Mouse (Mus musculus) monocyte, adult 2 months (primary cell): ENCODE results near the gene Atp6ap1l.

ENCODE experiments used
- DNase-seq, 2 experiments: peaks; one replicate each; pipeline ENCODE4 v3.0.0; 2022; ENCODE audit warnings: low spot score in 2 of 2, low read depth in 1 of 2

The Atp6ap1l gene

GRCm38 (mm10) chr13:90890111-90890510 lies 15.0 kb downstream of the Atp6ap1l start:
- no peak for DNase-seq

GRCm38 (mm10) chr13:90886568-90886983 lies 18.6 kb downstream of the Atp6ap1l start:
- DNase-seq = peak in 1 of 2 experiments; percentile 3

GRCm38 (mm10) chr13:90885856-90886532 lies 19.2 kb downstream of the Atp6ap1l start:
- DNase-seq = no peak

GRCm38 (mm10) chr13:90881727-90882429 lies 23.3 kb downstream of the Atp6ap1l start:
- DNase-seq = no peak

- no peak for DNase-seq
These were observed 33.6 kb downstream of the Atp6ap1l start for GRCm38 (mm10) chr13:90871579-90871978.

- DNase-seq = no peak
These were observed 36.0 kb downstream of the Atp6ap1l start for GRCm38 (mm10) chr13:90869157-90869556.

GRCm38 (mm10) chr13:90862138-90862537 lies 43.0 kb downstream of the Atp6ap1l start:
- no peak for DNase-seq

GRCm38 (mm10) chr13:90860888-90861431 lies 44.2 kb downstream of the Atp6ap1l start:
- DNase-seq = no peak

- no peak for DNase-seq
These were observed 52.2 kb downstream of the Atp6ap1l start for GRCm38 (mm10) chr13:90852727-90853630.

- DNase-seq = no peak
These were observed 53.4 kb downstream of the Atp6ap1l start for GRCm38 (mm10) chr13:90851795-90852194.

GRCm38 (mm10) chr13:90844191-90844590 lies 61.0 kb downstream of the Atp6ap1l start:
- DNase-seq = no peak

- DNase-seq = no peak
These were observed 61.7 kb downstream of the Atp6ap1l start for GRCm38 (mm10) chr13:90843412-90843811.

GRCm38 (mm10) chr13:90841213-90841553 lies 64.0 kb downstream of the Atp6ap1l start:
- no peak for DNase-seq

GRCm38 (mm10) chr13:90840530-90841212 lies 64.5 kb downstream of the Atp6ap1l start:
- no peak for DNase-seq

GRCm38 (mm10) chr13:90833641-90834207 lies 71.4 kb downstream of the Atp6ap1l start:
- DNase-seq = no peak
